Mouse (Mus musculus) heart, postnatal 10 days (tissue): ENCODE measurements around the gene Hoxd13. TPM values are rescaled to one million over a fixed set of nuclear protein-coding genes. Genes with fewer than 3 reads are reported as not detected.

Experiments
- DNase-seq, 2 experiments: peaks; one replicate each; pipeline ENCODE4 v3.0.0; 2021
- intact Hi-C: fragments of 180-260 bp; cut with DNase I; formaldehyde crosslinking; loops from one replicate; pipeline ENCODE4 v1.15.1; 2025
- total RNA-seq, 2 experiments: library from RNA; stranded (reverse); gene quantifications; 2 replicates each; pipeline ENCODE4 v1.2.3; 2021

Hoxd13 gene
- total RNA-seq, 2 experiments from 2014 or later, result not detected

- DNase-seq, result no peak
- intact Hi-C loops, result no loop called here
Observed at GRCm38 (mm10) chr2:74678891-74679595, 10.9 kb downstream of the Hoxd13 start, which contains the start of gene Hoxd11. Gene Hoxd11, plus strand, starts transcription at chr2:74679557.

GRCm38 (mm10) chr2:74679596-74679971, 11.5 kb downstream of the Hoxd13 start:
- peak in 1 of 2 experiments; percentile 18 for DNase-seq
- intact Hi-C loops, result no loop called here

GRCm38 (mm10) chr2:74679980-74680379, 11.9 kb downstream of the Hoxd13 start:
- DNase-seq, result no peak
- intact Hi-C loops, result no loop called here

- DNase-seq, result no peak
- intact Hi-C loops, result no loop called here
Observed at GRCm38 (mm10) chr2:74680561-74681398, 12.7 kb downstream of the Hoxd13 start.

GRCm38 (mm10) chr2:74681594-74682531, 13.8 kb downstream of the Hoxd13 start:
- intact Hi-C loops, result no loop called here
- peak in 1 of 2 experiments; percentile 22 for DNase-seq

- intact Hi-C loops, result no loop called here
- DNase-seq, result no peak
Observed at GRCm38 (mm10) chr2:74682796-74683195, 14.7 kb downstream of the Hoxd13 start.

GRCm38 (mm10) chr2:74683471-74683951, 15.4 kb downstream of the Hoxd13 start:
- DNase-seq, result no peak
- intact Hi-C loops, result no loop called here

- no peak for DNase-seq
- intact Hi-C loops, result no loop called here
Observed at GRCm38 (mm10) chr2:74684106-74684505, 16.0 kb downstream of the Hoxd13 start.

GRCm38 (mm10) chr2:74685059-74685603, 17.0 kb downstream of the Hoxd13 start:
- no peak for DNase-seq
- intact Hi-C loops, result no loop called here

- intact Hi-C loops, result no loop called here
- DNase-seq, result peak in 1 of 2 experiments; percentile 76
Observed at GRCm38 (mm10) chr2:74686301-74686987, 18.3 kb downstream of the Hoxd13 start.

GRCm38 (mm10) chr2:74686988-74687697, 19.0 kb downstream of the Hoxd13 start:
- no peak for DNase-seq

GRCm38 (mm10) chr2:74687698-74688555, 19.8 kb downstream of the Hoxd13 start:
- DNase-seq, result no peak
- intact Hi-C loops, result no loop called here

More at GRCm38 (mm10) chr2:74686988-74687697, 19.0 kb downstream of the Hoxd13 start:
- intact Hi-C loops, result no loop called here

GRCm38 (mm10) chr2:74688795-74689573, 20.9 kb downstream of the Hoxd13 start:
- no peak for DNase-seq
- intact Hi-C loops, result no loop called here

GRCm38 (mm10) chr2:74689574-74690337, 21.6 kb downstream of the Hoxd13 start:
- DNase-seq, result no peak
- intact Hi-C loops, result no loop called here

- no peak for DNase-seq
- intact Hi-C loops, result no loop called here
Observed at GRCm38 (mm10) chr2:74690338-74690716, 22.2 kb downstream of the Hoxd13 start.
